Mouse (Mus musculus) kidney, adult 2 months (tissue): ENCODE results near the gene Nrp1.

Experiments used
- CTCF ChIP-seq: fragments of 200-500 bp; conservative IDR thresholded peaks from 2 replicates; pipeline ENCODE4 v1.5.1; 2011; ENCODE audit warnings: low read depth, mild to moderate bottlenecking, control low read depth, low read length, moderate library complexity, mixed read lengths; ENCODE audit not compliant: insufficient read depth, insufficient read length
- POLR2A ChIP-seq: fragments of 200-500 bp; IDR thresholded peaks from one replicate; pipeline ENCODE4 v1.6.1; 2011; ENCODE audit warnings: low read depth, low read length, control low read depth

- TF ChIP-seq CTCF (no peak), POLR2A (no peak)
Observed at GRCm38 (mm10) chr8:128384921-128385332, 26.5 kb downstream of the Nrp1 start.
